Mouse (Mus musculus) brain, embryonic 14.5 days (tissue): Measurements from ENCODE around the gene Diaph2.

Experiments
- CTCF ChIP-seq: fragments of 200-500 bp; IDR thresholded peaks from 2 replicates; pipeline ENCODE4 v1.5.1; 2012; ENCODE audit warnings: inconsistent platforms, mild to moderate bottlenecking, moderate library complexity, borderline replicate concordance; ENCODE audit not compliant: insufficient read depth, insufficient read length; ENCODE audit errors: extremely low read depth
- POLR2A ChIP-seq: fragments of 200-500 bp; IDR thresholded peaks from 2 replicates; pipeline ENCODE4 v1.6.1; 2012; ENCODE audit warnings: mild to moderate bottlenecking, inconsistent platforms, borderline replicate concordance; ENCODE audit not compliant: poor library complexity, insufficient read depth, insufficient read length, severe bottlenecking; ENCODE audit errors: extremely low read depth

DNA sequence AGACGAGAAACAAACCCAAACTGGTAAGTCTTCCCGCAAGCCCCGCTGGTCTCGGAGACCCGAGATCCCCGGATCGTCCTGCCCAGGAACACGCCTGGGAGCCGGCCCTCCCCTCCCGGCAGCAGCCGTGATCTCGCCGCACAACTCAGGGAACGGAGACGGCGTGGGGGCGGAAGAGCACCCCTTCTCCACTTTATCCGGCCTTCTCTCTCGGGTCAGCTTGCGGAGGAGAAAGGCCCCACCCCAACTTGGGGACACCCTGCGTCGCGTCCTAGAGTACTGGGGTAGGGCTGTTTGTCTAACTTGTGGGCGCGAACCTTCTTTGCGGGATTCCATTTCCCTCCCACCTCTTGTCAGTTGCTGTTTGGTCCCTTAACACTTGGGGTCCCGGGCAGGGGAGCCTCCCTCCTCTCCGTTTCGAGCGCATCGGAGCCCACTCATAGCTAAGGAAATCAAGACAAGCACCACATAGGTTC, 590 bp downstream of the Diaph2 start:
- TF ChIP-seq CTCF, result no peak
- no peak for TF ChIP-seq POLR2A
